Mouse (Mus musculus): ENCODE results near the gene 2010111I01Rik. TPM values are rescaled to one million over a fixed set of nuclear protein-coding genes. Genes with fewer than 3 reads are reported as not detected.

The 2010111I01Rik gene
- polyA plus RNA-seq, 1 experiment from 2014 or later, result 101 TPM

GRCm38 (mm10) chr13:63256807-63257206 is 292.1 kb downstream of the 2010111I01Rik start:
- WGBS, result 37% methylated on average over 7 of the region's 7 CpGs
- ATAC-seq (ENCODE audit: low FRiP score, low TSS enrichment), result peak; percentile 85

GRCm38 (mm10) chr13:63258167-63258582 is 293.5 kb downstream of the 2010111I01Rik start:
- no peak; the same call in 1 of the 2 replicates for ATAC-seq (ENCODE audit: low FRiP score, low TSS enrichment)
- no peak overlapping the region for H3K9ac ChIP-seq (ENCODE audit: low read length)
- WGBS, result 60% methylated on average over 6 of the region's 6 CpGs

More at GRCm38 (mm10) chr13:63256807-63257206, 292.1 kb downstream of the 2010111I01Rik start:
- H3K27ac ChIP-seq (replicated peaks), result peak overlapping the region; percentile 58
- no peak overlapping the region for H3K4me2 ChIP-seq (replicated peaks; ENCODE audit: low read depth)
- H3K9me3 ChIP-seq (ENCODE audit: control insufficient read depth, low read length), result no peaks in the 10 kb centered on the region
- peaks cover 2% of the 10 kb centered on the region; the same call in 1 of the 2 replicates for H3K36me3 ChIP-seq (ENCODE audit: control insufficient read depth, insufficient read depth, low read length)
- TF ChIP-seq EP300 (optimal IDR thresholded peaks at IDR 0.05), result no peak
- peak; percentile 64 for TF ChIP-seq CTCF (IDR thresholded peaks at IDR 0.05; ENCODE audit: low read depth)
- no peak overlapping the region for H3K4me3 ChIP-seq (ENCODE audit: low read depth, low read length)
- H3K27me3 ChIP-seq (ENCODE audit: control insufficient read depth, insufficient read depth, low read length), result no peaks in the 10 kb centered on the region
- no peak overlapping the region for H3K9ac ChIP-seq (ENCODE audit: low read length)
- peaks cover 25% of the 10 kb centered on the region for H3K4me1 ChIP-seq (replicated peaks; ENCODE audit: control insufficient read depth, insufficient read depth)
- DNase-seq (ENCODE audit: low spot score), result peak; percentile 66

GRCm38 (mm10) chr13:63258671-63259070 is 294.0 kb downstream of the 2010111I01Rik start:
- no peak overlapping the region for H3K4me2 ChIP-seq (replicated peaks; ENCODE audit: low read depth)
- no peaks in the 10 kb centered on the region for H3K9me3 ChIP-seq (ENCODE audit: control insufficient read depth, low read length)
- no peak overlapping the region for H3K4me3 ChIP-seq (ENCODE audit: low read depth, low read length)

More at GRCm38 (mm10) chr13:63258167-63258582, 293.5 kb downstream of the 2010111I01Rik start:
- Histone ChIP-seq H3K27me3 (ENCODE audit: control insufficient read depth, insufficient read depth, low read length) (no peaks in the 10 kb centered on the region), H3K36me3 (ENCODE audit: control insufficient read depth, insufficient read depth, low read length) (peaks cover 2% of the 10 kb centered on the region; the same call in 1 of the 2 replicates), H3K4me2 (replicated peaks; ENCODE audit: low read depth) (no peak overlapping the region), H3K4me1 (replicated peaks; ENCODE audit: control insufficient read depth, insufficient read depth) (peaks cover 18% of the 10 kb centered on the region), H3K4me3 (ENCODE audit: low read depth, low read length) (no peak overlapping the region), H3K27ac (replicated peaks) (0 out of 2 replicates have a peak overlapping the region, but pooled peaks have one; percentile 13), H3K9me3 (ENCODE audit: control insufficient read depth, low read length) (no peaks in the 10 kb centered on the region)
- DNase-seq (ENCODE audit: low spot score), result no peak
- TF ChIP-seq CTCF (IDR thresholded peaks at IDR 0.05; ENCODE audit: low read depth) (no peak), EP300 (optimal IDR thresholded peaks at IDR 0.05) (no peak)

GRCm38 (mm10) chr13:63260133-63260532 is 295.4 kb downstream of the 2010111I01Rik start:
- H3K4me3 ChIP-seq (ENCODE audit: low read depth, low read length), result no peak overlapping the region
- H3K9ac ChIP-seq (ENCODE audit: low read length), result no peak overlapping the region
- WGBS, result 45% methylated on average over 4 of the region's 4 CpGs
- DNase-seq (ENCODE audit: low spot score) (no peak), ATAC-seq (ENCODE audit: low FRiP score, low TSS enrichment) (no peak)
- no peaks in the 10 kb centered on the region for H3K27me3 ChIP-seq (ENCODE audit: control insufficient read depth, insufficient read depth, low read length)
- peak overlapping the region; percentile 63; the same call in 1 of the 2 replicates for H3K27ac ChIP-seq (replicated peaks)
- H3K4me2 ChIP-seq (replicated peaks; ENCODE audit: low read depth), result no peak overlapping the region
- H3K9me3 ChIP-seq (ENCODE audit: control insufficient read depth, low read length), result no peaks in the 10 kb centered on the region
- TF ChIP-seq EP300 (optimal IDR thresholded peaks at IDR 0.05) (no peak), CTCF (IDR thresholded peaks at IDR 0.05; ENCODE audit: low read depth) (no peak)
- no peaks in the 10 kb centered on the region for H3K36me3 ChIP-seq (ENCODE audit: control insufficient read depth, insufficient read depth, low read length)
- H3K4me1 ChIP-seq (replicated peaks; ENCODE audit: control insufficient read depth, insufficient read depth), result peaks cover 15% of the 10 kb centered on the region

More at GRCm38 (mm10) chr13:63258671-63259070, 294.0 kb downstream of the 2010111I01Rik start:
- WGBS, result 66% methylated on average over 4 of the region's 4 CpGs
- Histone ChIP-seq H3K27me3 (ENCODE audit: control insufficient read depth, insufficient read depth, low read length) (no peaks in the 10 kb centered on the region), H3K4me1 (replicated peaks; ENCODE audit: control insufficient read depth, insufficient read depth) (peaks cover 18% of the 10 kb centered on the region), H3K27ac (replicated peaks) (0 out of 2 replicates have a peak overlapping the region, but pooled peaks have one; percentile 13), H3K36me3 (ENCODE audit: control insufficient read depth, insufficient read depth, low read length) (peaks cover 2% of the 10 kb centered on the region; the same call in 1 of the 2 replicates), H3K9ac (ENCODE audit: low read length) (no peak overlapping the region)
- TF ChIP-seq CTCF (IDR thresholded peaks at IDR 0.05; ENCODE audit: low read depth), result no peak
- ATAC-seq (ENCODE audit: low FRiP score, low TSS enrichment) (no peak), DNase-seq (ENCODE audit: low spot score) (no peak)

GRCm38 (mm10) chr13:63260753-63261631 is 296.3 kb downstream of the 2010111I01Rik start:
- Histone ChIP-seq H3K27ac (replicated peaks) (peak overlapping the region; percentile 63), H3K4me3 (ENCODE audit: low read depth, low read length) (no peak overlapping the region), H3K4me1 (replicated peaks; ENCODE audit: control insufficient read depth, insufficient read depth) (peaks cover 13% of the 10 kb centered on the region), H3K9ac (ENCODE audit: low read length) (peak overlapping the region; percentile 23; the same call in 1 of the 2 replicates), H3K9me3 (ENCODE audit: control insufficient read depth, low read length) (no peaks in the 10 kb centered on the region), H3K27me3 (ENCODE audit: control insufficient read depth, insufficient read depth, low read length) (no peaks in the 10 kb centered on the region), H3K4me2 (replicated peaks; ENCODE audit: low read depth) (0 out of 2 replicates have a peak overlapping the region, but pooled peaks have one; percentile 8), H3K36me3 (ENCODE audit: control insufficient read depth, insufficient read depth, low read length) (no peaks in the 10 kb centered on the region)
- 46% methylated on average over 18 of the region's 18 CpGs for WGBS
- TF ChIP-seq CTCF (IDR thresholded peaks at IDR 0.05; ENCODE audit: low read depth), result no peak
- no peak for TF ChIP-seq EP300 (optimal IDR thresholded peaks at IDR 0.05)
- ATAC-seq (ENCODE audit: low FRiP score, low TSS enrichment), result peak; percentile 82
- no peak for DNase-seq (ENCODE audit: low spot score)

Data from stomach, postnatal 0 days (tissue).